Mouse (Mus musculus) neural tube, embryonic 12.5 days (tissue): Measurements from ENCODE around the gene Fam151a. TPM values are rescaled to one million over a fixed set of nuclear protein-coding genes. Genes with fewer than 3 reads are reported as not detected.

ENCODE experiments used
- ATAC-seq: fragments of 200-750 bp; cut with Nextera tagmentation; 2 replicates; pipeline ENCODE4 v1.8.0; 2017; ENCODE audit warnings: low read depth, mild to moderate bottlenecking, moderate TSS enrichment, moderate library complexity; ENCODE audit not compliant: low FRiP score
- H3K27ac ChIP-seq: fragments of 300-500 bp; sonication (generic); 2 replicates; pipeline ENCODE4 v1.5.1; 2016
- H3K27me3 ChIP-seq: fragments of 300-500 bp; sonication (generic); replicated peaks from 2 replicates; pipeline ENCODE4 v1.6.1; 2016; ENCODE audit warnings: mild to moderate bottlenecking
- H3K36me3 ChIP-seq: fragments of 300-500 bp; sonication (generic); 2 replicates; pipeline ENCODE4 v1.6.1; 2016; ENCODE audit warnings: mild to moderate bottlenecking
- H3K4me1 ChIP-seq: fragments of 300-500 bp; sonication (generic); 2 replicates; pipeline ENCODE4 v1.6.1; 2016
- H3K4me2 ChIP-seq: fragments of 300-500 bp; sonication (generic); replicated peaks from 2 replicates; pipeline ENCODE4 v1.6.1; 2016; ENCODE audit warnings: mild to moderate bottlenecking
- H3K4me3 ChIP-seq: fragments of 300-500 bp; sonication (generic); 2 replicates; pipeline ENCODE4 v1.5.1; 2016
- H3K9ac ChIP-seq: fragments of 300-500 bp; sonication (generic); 2 replicates; pipeline ENCODE4 v1.6.1; 2016; ENCODE audit warnings: mild to moderate bottlenecking
- H3K9me3 ChIP-seq: fragments of 300-500 bp; sonication (generic); 2 replicates; pipeline ENCODE4 v1.6.1; 2016; ENCODE audit warnings: mild to moderate bottlenecking
- WGBS: fragments of 180-500 bp; shearing (Covaris S2); methylation state at CpG from one replicate; pipeline ENCODE4 v1.1.7; 2016; 5-methylcytosine and 5-hydroxymethylcytosine counted together
- polyA plus RNA-seq: library from polyadenylated mRNA; unstranded; fragments of >200 nt; fragmentation: Nextera tagmentation; extraction: Ambion mirVana; gene quantifications from 2 replicates; pipeline ENCODE4 v1.2.1, GENCODE M21; 2016

Gene Fam151a
- polyA plus RNA-seq, 1 experiment from 2014 or later: not detected

DNA sequence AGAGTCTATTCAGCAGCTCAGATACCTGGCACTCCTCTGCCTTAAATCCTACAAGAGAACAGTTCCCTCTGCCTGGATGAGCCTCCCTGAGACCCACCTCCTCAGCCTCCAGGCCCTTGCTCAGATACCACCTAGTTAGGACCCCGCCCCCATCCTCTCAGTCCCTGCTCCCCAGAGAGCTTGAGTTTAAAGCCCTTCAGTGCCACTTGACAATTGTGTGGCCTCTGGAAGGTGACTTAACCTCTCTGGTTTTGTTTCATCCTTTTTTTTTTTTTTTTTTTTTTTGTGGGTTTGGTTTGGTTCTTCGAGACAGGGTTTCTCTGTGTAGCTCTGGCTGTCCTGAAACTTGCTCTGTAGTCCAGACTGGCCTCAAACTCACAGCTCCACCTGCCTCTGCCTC is 61.6 kb downstream of the Fam151a start:
- WGBS: 90% methylated on average over 2 of the region's 2 CpGs
- H3K9me3 ChIP-seq: no peaks in the 10 kb centered on the region
- no peaks in the 10 kb centered on the region for H3K36me3 ChIP-seq
- H3K9ac ChIP-seq: no peak overlapping the region
- no peaks in the 10 kb centered on the region for H3K27me3 ChIP-seq
- no peak for ATAC-seq
- H3K4me1 ChIP-seq: peaks cover 15% of the 10 kb centered on the region
- H3K4me2 ChIP-seq: no peak overlapping the region
- no peak overlapping the region for H3K4me3 ChIP-seq
- H3K27ac ChIP-seq: no peak overlapping the region

Other genes with a start within 250 kb of the Fam151a start
- gene Bsnd, start 241.6 kb upstream of the Fam151a start, polyA plus RNA-seq: not detected in 2 replicates
- 5.3 and 6.2 TPM in 2 replicates for gene Dhcr24, start 172.9 kb upstream of the Fam151a start, polyA plus RNA-seq
- gene Lexm, start 116.6 kb upstream of the Fam151a start, polyA plus RNA-seq: 0.23 TPM in 2 replicates
- gene Ttc22, start 111.5 kb upstream of the Fam151a start, polyA plus RNA-seq: 1.1 and 1.8 TPM in 2 replicates
- 10.1 and 11.8 TPM in 2 replicates for gene Pars2, start 82.8 kb upstream of the Fam151a start, polyA plus RNA-seq
- gene Ttc4, start 54.9 kb upstream of the Fam151a start, polyA plus RNA-seq: 98.2 and 106 TPM in 2 replicates
- gene Mroh7, start 3.0 kb upstream of the Fam151a start, polyA plus RNA-seq: 0.27 and 0.34 TPM in 2 replicates
- 1.5 TPM in 2 replicates for gene Acot11, start 71.1 kb downstream of the Fam151a start, polyA plus RNA-seq
- gene Ssbp3, start 176.8 kb downstream of the Fam151a start, polyA plus RNA-seq: 308 and 332 TPM in 2 replicates